Mouse (Mus musculus): ENCODE data around the gene Naga.

- TF ChIP-seq CTCF (IDR thresholded peaks at IDR 0.05; ENCODE audit: low read depth, low read length) (no peak), GATA1 (IDR thresholded peaks at IDR 0.05; ENCODE audit: borderline replicate concordance, low read length) (no peak)
Observed at GRCm38 (mm10) chr15:82368146-82368545, 29.4 kb upstream of the Naga start.
